Mouse (Mus musculus) forebrain, embryonic 11.5 days (tissue): Measurements from ENCODE around the gene Gtf3c1. TPM values are rescaled to one million over a fixed set of nuclear protein-coding genes. Genes with fewer than 3 reads are reported as not detected.
A peak's percentile ranks its signal among the peaks of the same experiment; 100 is the strongest.

ENCODE experiments used
- ATAC-seq: fragments of 200-750 bp; cut with Nextera tagmentation; replicated peaks from 2 replicates; pipeline ENCODE4 v1.8.0; 2017; ENCODE audit warnings: moderate TSS enrichment; ENCODE audit not compliant: low FRiP score
- DNase-seq: peaks from one replicate; pipeline ENCODE4 v3.0.0-alpha.2; 2017; ENCODE audit warnings: low spot score
- H3K27ac ChIP-seq: fragments of 300-500 bp; sonication (generic); 2 replicates; pipeline ENCODE4 v1.5.1; 2014; ENCODE audit warnings: low read depth, low read length
- H3K27me3 ChIP-seq: fragments of 300-500 bp; sonication (generic); 2 replicates; pipeline ENCODE4 v1.6.1; 2014; ENCODE audit warnings: mild to moderate bottlenecking, low read length, mixed read lengths; ENCODE audit not compliant: control insufficient read depth, insufficient read depth
- H3K36me3 ChIP-seq: fragments of 300-500 bp; sonication (generic); 2 replicates; pipeline ENCODE4 v1.6.1; 2014; ENCODE audit warnings: mild to moderate bottlenecking, low read length, moderate library complexity, mixed read lengths; ENCODE audit not compliant: control insufficient read depth, insufficient read depth
- H3K4me1 ChIP-seq: fragments of 300-500 bp; sonication (generic); replicated peaks from 2 replicates; pipeline ENCODE4 v1.6.1; 2014; ENCODE audit warnings: low read length, mixed read lengths; ENCODE audit not compliant: control insufficient read depth, insufficient read depth
- H3K4me2 ChIP-seq: fragments of 300-500 bp; sonication (generic); 2 replicates; pipeline ENCODE4 v1.6.1; 2014; ENCODE audit warnings: low read depth, mild to moderate bottlenecking, low read length, moderate library complexity, mixed read lengths; ENCODE audit not compliant: severe bottlenecking
- H3K4me3 ChIP-seq: fragments of 300-500 bp; sonication (generic); 2 replicates; pipeline ENCODE4 v1.5.1; 2014; ENCODE audit warnings: low read depth, low read length
- H3K9ac ChIP-seq: fragments of 300-500 bp; sonication (generic); 2 replicates; pipeline ENCODE4 v1.6.1; 2014; ENCODE audit warnings: low read length
- H3K9me3 ChIP-seq: fragments of 300-500 bp; sonication (generic); 2 replicates; pipeline ENCODE4 v1.6.1; 2016; ENCODE audit warnings: low read length, mixed read lengths; ENCODE audit not compliant: control insufficient read depth
- WGBS: fragments of 180-500 bp; shearing (Covaris S2); extraction: QIAGEN DNeasy Blood & Tissue Kit; methylation state at CpG from one replicate; pipeline ENCODE4 v1.1.7; 2014; 5-methylcytosine and 5-hydroxymethylcytosine counted together
- polyA plus RNA-seq: library from polyadenylated mRNA; unstranded; fragments of >200 nt; fragmentation: Nextera tagmentation; extraction: Ambion mirVana; gene quantifications from 2 replicates; pipeline ENCODE4 v1.2.1, GENCODE M21; 2014

Gene Gtf3c1
- 47.2 and 49.4 TPM in 2 replicates for polyA plus RNA-seq

DNA sequence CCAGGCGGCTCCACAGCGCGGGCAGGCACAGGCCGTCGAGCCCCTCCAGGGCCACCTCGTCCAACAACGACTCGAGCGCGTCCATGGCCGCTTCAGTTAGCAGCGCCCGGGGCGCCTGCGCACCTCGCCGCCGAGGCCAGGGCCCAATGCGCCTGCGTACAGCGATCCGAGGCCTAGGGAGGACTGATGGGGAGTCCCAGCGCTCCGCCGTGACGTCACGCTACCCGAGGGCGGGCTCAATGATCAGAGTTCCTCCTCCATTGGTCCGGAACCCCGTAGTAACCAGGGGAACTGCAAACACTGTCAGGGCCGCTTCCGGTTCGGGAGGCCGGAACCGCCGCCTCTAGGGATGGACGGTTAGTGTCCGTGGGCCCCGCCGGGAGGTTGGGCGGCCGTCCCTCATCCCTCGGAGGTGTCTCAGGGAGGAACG is at the start of gene Gtf3c1, which contains the start of gene D430042O09Rik:
Gtf3c1 (minus strand) TSS at position 188 of the 430 bp plus-strand sequence.
D430042O09Rik (plus strand) TSS at position 296 of the 430 bp plus-strand sequence.
- DNase-seq (peak; percentile 100), ATAC-seq (peak; percentile 98)
- Histone ChIP-seq H3K27me3 (no peaks in the 10 kb centered on the region), H3K9ac (peak within 1 kb of the TSS; percentile 93), H3K4me3 (peak within 1 kb of the TSS; percentile 89), H3K27ac (peak within 1 kb of the TSS; percentile 74), H3K9me3 (no peaks in the 10 kb centered on the region), H3K36me3 (peaks cover 3% of the 10 kb centered on the region; the same call in 1 of the 2 replicates), H3K4me1 (peaks cover 5% of the 10 kb centered on the region; the same call in 1 of the 2 replicates), H3K4me2 (peak within 1 kb of the TSS; percentile 82)
- WGBS, result under 1% methylated on average over 40 of the region's 45 CpGs

DNA sequence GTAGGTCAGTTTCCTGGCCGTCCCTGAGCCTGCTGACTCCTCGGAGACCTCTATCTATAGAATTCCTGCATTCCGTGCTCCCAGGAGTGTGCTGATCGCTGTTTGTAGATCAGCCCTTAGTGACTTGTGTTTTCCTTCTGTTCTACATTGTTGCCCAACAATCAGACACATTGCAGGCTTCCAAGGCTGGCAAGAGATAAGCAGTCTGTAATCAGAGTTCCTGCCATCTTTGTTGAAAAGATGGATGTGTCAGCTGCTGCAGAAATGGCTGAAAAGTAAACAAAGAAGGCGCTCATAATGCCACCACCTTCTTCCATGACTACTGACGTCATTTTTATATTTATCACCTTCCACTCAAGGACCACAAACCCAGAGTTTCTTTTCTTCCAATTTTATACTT is 49.2 kb upstream of the Gtf3c1 start:
- no peaks in the 10 kb centered on the region for H3K36me3 ChIP-seq
- H3K9me3 ChIP-seq, result no peaks in the 10 kb centered on the region
- H3K4me3 ChIP-seq, result no peak overlapping the region
- no peak for DNase-seq
- H3K4me1 ChIP-seq, result no peaks in the 10 kb centered on the region
- 77% methylated on average over 6 of the region's 6 CpGs for WGBS
- H3K9ac ChIP-seq, result no peak overlapping the region
- H3K27me3 ChIP-seq, result no peaks in the 10 kb centered on the region
- no peak overlapping the region for H3K4me2 ChIP-seq
- no peak overlapping the region for H3K27ac ChIP-seq
- no peak for ATAC-seq

DNA sequence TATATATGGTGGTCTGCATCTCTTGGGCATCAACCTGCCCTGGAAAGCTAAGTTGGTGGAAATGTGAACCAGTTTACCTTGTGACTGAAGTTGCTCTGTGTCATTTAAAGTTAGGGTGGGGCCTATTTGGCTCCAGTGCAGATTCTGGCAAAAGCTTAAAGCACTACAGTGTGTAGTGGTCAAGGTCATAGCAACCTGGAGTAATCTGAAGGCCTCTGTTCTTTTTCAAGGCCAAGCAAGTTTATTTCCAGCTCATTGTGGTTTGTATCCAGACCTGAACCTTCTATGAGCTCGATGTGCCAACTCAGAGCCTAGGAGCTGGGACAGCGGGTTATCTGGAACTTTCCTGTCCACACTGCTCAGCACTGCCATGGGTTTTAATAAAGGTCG is 45.7 kb upstream of the Gtf3c1 start:
- H3K9me3 ChIP-seq, result no peaks in the 10 kb centered on the region
- DNase-seq, result no peak
- WGBS, result 88% methylated on average over 3 of the region's 3 CpGs
- H3K9ac ChIP-seq, result no peak overlapping the region
- no peaks in the 10 kb centered on the region for H3K36me3 ChIP-seq
- no peak overlapping the region for H3K27ac ChIP-seq
- no peak for ATAC-seq
- no peaks in the 10 kb centered on the region for H3K27me3 ChIP-seq
- no peak overlapping the region for H3K4me2 ChIP-seq
- no peak overlapping the region for H3K4me3 ChIP-seq
- no peaks in the 10 kb centered on the region for H3K4me1 ChIP-seq

DNA sequence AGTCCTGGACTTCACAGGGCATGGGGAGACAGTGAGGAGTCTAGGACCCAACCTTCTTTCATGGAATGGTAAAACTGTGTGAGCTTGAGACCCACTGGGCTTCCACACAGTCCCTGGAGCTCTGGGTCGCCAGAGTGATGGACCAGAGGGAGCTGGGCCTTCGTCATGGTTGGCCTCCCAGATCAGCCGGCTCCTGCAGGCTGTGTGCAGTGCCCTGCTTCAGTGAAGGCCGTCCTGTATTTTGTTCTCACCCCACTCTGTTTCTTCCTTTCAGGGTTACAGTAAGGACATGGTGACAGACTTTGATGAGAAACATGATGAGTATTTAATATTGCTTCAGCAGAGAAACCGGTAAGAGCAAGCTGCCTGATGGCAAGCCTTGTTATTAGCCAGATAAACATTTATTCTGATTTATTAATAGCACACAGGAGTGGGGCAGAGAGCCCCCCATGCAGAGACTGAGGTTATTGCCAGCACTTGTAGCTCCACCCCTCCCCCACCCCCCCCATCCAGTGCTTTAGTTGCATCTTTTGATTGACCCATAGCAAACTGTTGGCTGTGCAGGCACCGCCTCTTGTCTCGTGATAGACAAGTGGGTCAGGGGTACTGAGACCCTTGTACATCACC is 45.2 kb upstream of the Gtf3c1 start:
- ATAC-seq, result no peak
- H3K4me2 ChIP-seq, result no peak overlapping the region
- H3K9ac ChIP-seq, result no peak overlapping the region
- H3K36me3 ChIP-seq, result no peaks in the 10 kb centered on the region
- H3K4me3 ChIP-seq, result no peak overlapping the region
- H3K27me3 ChIP-seq, result no peaks in the 10 kb centered on the region
- no peaks in the 10 kb centered on the region for H3K9me3 ChIP-seq
- no peak for DNase-seq
- WGBS, result 88% methylated on average over 7 of the region's 7 CpGs
- H3K4me1 ChIP-seq, result no peaks in the 10 kb centered on the region
- H3K27ac ChIP-seq, result no peak overlapping the region

DNA sequence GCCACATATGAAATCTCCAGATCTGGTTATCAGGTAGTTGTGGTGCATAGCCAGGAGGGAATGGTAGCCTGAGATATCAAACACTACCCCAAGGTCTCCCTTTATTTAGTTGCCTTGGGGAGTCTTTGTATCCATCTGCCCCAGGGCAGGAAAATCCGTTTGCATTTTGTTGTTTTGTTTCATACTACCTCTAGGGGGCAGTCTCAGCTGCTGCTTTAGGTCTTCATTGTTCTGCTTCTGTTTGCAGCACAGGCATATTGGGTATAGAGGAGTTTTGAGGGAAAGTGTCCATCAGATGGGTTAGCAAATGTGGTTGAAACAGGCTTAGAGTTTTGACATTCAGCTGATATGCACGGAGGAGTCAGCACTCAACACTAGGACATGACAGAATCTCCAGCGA is 40.6 kb upstream of the Gtf3c1 start:
- ATAC-seq, result no peak
- H3K27ac ChIP-seq, result no peak overlapping the region
- DNase-seq, result no peak
- no peaks in the 10 kb centered on the region for H3K27me3 ChIP-seq
- no peaks in the 10 kb centered on the region for H3K36me3 ChIP-seq
- H3K9ac ChIP-seq, result no peak overlapping the region
- H3K4me3 ChIP-seq, result no peak overlapping the region
- no peak overlapping the region for H3K4me2 ChIP-seq
- no peaks in the 10 kb centered on the region for H3K4me1 ChIP-seq
- WGBS, result 50% methylated on average over 3 of the region's 3 CpGs
- no peaks in the 10 kb centered on the region for H3K9me3 ChIP-seq

DNA sequence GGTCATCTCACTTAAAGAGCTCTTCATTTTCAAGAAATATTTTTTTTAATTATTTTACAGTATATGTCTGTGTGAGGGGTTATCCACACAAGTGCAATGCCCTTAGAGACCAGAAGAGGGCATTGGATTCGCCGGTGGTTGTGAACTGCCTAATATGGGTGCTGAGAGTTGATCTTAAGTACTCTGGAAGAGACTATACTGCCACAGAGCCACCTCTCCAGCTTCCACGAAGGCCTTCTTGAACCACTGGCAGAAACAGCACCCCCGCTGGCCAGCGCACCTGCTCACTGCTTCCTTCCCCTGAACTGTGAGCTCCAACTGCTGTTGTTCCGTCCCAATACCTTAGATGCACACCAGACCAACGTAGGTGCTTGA is 39.7 kb upstream of the Gtf3c1 start:
- WGBS, result 58% methylated on average over 7 of the region's 7 CpGs
- Histone ChIP-seq H3K27me3 (no peaks in the 10 kb centered on the region), H3K4me2 (no peak overlapping the region), H3K4me3 (no peak overlapping the region), H3K27ac (no peak overlapping the region), H3K36me3 (no peaks in the 10 kb centered on the region), H3K9ac (no peak overlapping the region), H3K4me1 (no peaks in the 10 kb centered on the region), H3K9me3 (no peaks in the 10 kb centered on the region)
- ATAC-seq (no peak), DNase-seq (no peak)

DNA sequence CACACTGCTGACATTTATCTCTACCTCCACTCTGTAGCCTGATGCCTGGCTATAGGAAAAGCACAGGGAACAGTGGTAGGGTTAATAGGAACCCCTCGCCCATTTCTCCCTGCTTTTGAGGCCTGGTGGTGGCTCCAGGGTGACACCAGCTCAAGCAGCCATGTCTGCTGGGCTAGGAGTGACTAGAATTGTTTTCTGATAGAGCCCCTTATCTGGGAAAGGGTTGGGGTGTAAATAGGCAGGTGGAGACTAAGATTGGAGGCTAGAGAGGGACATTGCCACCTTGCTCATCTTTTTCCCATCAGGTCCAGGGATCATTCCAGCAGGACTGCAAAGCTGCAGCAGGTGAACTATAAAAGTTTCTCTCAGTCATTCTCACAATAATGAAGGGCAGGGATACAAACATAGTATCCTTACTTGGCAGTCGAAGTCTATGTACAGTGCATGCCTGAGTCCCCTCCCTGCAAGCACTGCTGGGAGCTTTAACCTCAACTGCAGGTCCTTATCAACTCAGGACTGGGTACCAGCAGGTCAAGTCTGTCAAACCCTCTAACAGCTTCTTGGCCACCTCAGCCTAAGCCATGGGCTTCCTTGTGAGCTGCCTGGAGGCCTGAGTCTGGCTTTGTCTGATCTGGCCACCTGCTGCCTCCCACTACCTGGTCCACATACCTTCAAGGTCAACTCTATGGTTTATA is 39.2 kb upstream of the Gtf3c1 start:
- H3K9me3 ChIP-seq, result no peaks in the 10 kb centered on the region
- H3K36me3 ChIP-seq, result no peaks in the 10 kb centered on the region
- H3K9ac ChIP-seq, result no peak overlapping the region
- no peak overlapping the region for H3K4me2 ChIP-seq
- DNase-seq (no peak), ATAC-seq (no peak)
- WGBS, result 90% methylated on average over 2 of the region's 2 CpGs
- no peak overlapping the region for H3K27ac ChIP-seq
- no peak overlapping the region for H3K4me3 ChIP-seq
- H3K4me1 ChIP-seq, result no peaks in the 10 kb centered on the region
- H3K27me3 ChIP-seq, result no peaks in the 10 kb centered on the region

DNA sequence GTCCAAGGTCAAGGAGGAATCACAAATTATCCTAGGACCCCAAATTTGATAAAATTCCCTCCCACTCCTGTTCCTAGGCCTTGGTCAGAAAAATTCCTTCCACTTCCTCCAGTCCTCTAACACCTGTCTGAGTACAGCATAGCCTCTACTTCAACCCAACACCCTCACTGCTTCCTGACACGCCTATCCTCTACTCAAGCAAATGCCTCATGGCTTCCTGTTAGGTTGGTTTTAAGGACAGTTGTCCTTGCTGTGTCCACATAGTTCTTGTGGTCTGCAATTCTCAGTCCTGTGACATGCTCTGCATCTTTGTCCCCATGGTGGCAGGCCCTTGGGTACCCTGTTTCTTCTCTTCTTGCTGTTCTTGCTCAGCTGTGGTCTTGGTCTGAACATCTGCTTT is 37.2 kb upstream of the Gtf3c1 start:
- no peak overlapping the region for H3K4me2 ChIP-seq
- 87% methylated on average over 1 of the region's 1 CpGs for whole genome bisulfite sequencing
- no peaks in the 10 kb centered on the region for H3K36me3 ChIP-seq
- ATAC-seq, result no peak
- no peaks in the 10 kb centered on the region for H3K27me3 ChIP-seq
- no peak overlapping the region for H3K4me3 ChIP-seq
- no peaks in the 10 kb centered on the region for H3K4me1 ChIP-seq
- no peak for DNase-seq
- no peak overlapping the region for H3K27ac ChIP-seq
- H3K9me3 ChIP-seq, result no peaks in the 10 kb centered on the region
- H3K9ac ChIP-seq, result no peak overlapping the region

DNA sequence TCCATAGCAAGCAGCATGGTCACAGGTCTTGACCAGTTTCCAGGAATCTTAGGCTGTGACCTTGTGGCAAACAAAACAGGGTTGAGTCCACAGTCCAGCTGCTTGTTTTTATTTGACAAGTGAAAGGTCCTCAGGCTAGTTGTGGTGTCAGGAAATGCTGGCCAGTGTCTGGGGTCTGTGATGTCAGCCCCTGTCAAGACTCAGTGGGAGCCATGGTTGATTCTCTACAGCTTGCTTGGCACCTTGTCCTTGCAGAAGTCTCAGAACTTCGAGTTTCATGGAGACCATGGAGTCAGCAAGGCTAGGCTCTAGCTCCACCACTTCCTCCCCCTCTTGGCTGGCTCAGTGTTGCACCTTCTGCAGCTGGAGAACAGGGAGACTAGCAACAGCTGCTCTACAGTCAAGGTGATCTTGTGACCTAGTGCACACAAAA is 33.7 kb upstream of the Gtf3c1 start:
- no peaks in the 10 kb centered on the region for H3K9me3 ChIP-seq
- no peaks in the 10 kb centered on the region for H3K27me3 ChIP-seq
- H3K36me3 ChIP-seq, result no peaks in the 10 kb centered on the region
- H3K27ac ChIP-seq, result no peak overlapping the region
- ATAC-seq (no peak), DNase-seq (no peak)
- WGBS, result 57% methylated on average over 1 of the region's 1 CpGs
- no peak overlapping the region for H3K4me3 ChIP-seq
- no peak overlapping the region for H3K9ac ChIP-seq
- H3K4me2 ChIP-seq, result no peak overlapping the region
- H3K4me1 ChIP-seq, result no peaks in the 10 kb centered on the region
